Mouse (Mus musculus): ENCODE measurements around the gene Gart. TPM values are rescaled to one million over a fixed set of nuclear protein-coding genes. Genes with fewer than 3 reads are reported as not detected.

Gene Gart
- polyA plus RNA-seq (2015; fragmentation: Nextera tagmentation; extraction: Ambion mirVana), result 85.2 and 99.7 TPM in 2 replicates

DNA sequence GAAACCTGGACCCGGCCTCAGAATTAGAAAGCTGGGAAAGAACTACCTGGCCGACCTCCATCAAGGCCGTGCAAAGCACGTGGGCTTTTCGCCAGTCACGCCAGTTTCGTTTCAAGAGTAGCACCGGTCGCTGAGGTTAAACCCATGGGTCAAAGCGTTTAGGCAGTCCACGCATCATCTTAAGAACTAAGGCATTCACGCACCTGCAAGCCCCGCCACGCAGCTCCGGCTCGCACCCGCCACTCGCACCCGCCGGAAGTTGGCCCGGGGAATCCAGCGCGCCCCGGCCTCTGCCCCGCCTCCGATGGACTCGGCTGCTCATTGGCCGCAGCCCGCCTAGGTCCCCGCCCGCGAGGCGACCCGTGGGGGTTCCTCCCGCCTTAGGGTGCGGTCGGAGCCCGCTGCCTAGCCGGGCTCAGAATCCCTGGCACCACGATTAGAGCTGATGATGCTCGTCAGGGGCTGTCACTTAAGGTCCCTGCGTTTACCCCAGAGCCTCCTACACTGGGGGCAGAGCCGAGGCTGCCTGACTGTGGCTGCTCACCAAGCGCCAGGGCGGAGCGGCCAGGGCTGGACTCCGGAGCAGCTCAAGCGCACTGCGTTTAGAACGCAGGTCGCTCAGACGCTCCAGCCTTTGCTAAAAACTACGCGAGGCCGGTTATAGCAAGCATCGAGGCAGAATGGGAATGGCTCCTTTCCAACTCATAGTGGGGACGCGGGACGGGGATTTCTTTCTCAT is at the start of gene Gart:
Gart (minus strand) TSS at position 272 of the 739 bp plus-strand sequence.
- 0 out of 2 replicates have a peak, but pooled peaks cover under 1% of the 10 kb centered on the region for H3K36me3 ChIP-seq (ENCODE audit: control insufficient read depth, insufficient read depth, low read length)
- peak; percentile 89 for ATAC-seq
- H3K4me2 ChIP-seq (ENCODE audit: low read depth, low read length), result peak within 1 kb of the TSS; percentile 98
- H3K4me3 ChIP-seq (ENCODE audit: low read length), result peak within 1 kb of the TSS; percentile 72
- peak within 1 kb of the TSS; percentile 90 for H3K9ac ChIP-seq (ENCODE audit: low read depth, low read length)
- under 1% methylated on average over 59 of the region's 59 CpGs for WGBS
- peak within 1 kb of the TSS; percentile 99 for H3K27ac ChIP-seq (ENCODE audit: low read length)
- H3K27me3 ChIP-seq (replicated peaks; ENCODE audit: control insufficient read depth, insufficient read depth, low read length), result no peaks in the 10 kb centered on the region
- no peaks in the 10 kb centered on the region for H3K9me3 ChIP-seq (ENCODE audit: control insufficient read depth, low read length)
- H3K4me1 ChIP-seq (ENCODE audit: control insufficient read depth, insufficient read depth, low read length), result peaks cover 5% of the 10 kb centered on the region

DNA sequence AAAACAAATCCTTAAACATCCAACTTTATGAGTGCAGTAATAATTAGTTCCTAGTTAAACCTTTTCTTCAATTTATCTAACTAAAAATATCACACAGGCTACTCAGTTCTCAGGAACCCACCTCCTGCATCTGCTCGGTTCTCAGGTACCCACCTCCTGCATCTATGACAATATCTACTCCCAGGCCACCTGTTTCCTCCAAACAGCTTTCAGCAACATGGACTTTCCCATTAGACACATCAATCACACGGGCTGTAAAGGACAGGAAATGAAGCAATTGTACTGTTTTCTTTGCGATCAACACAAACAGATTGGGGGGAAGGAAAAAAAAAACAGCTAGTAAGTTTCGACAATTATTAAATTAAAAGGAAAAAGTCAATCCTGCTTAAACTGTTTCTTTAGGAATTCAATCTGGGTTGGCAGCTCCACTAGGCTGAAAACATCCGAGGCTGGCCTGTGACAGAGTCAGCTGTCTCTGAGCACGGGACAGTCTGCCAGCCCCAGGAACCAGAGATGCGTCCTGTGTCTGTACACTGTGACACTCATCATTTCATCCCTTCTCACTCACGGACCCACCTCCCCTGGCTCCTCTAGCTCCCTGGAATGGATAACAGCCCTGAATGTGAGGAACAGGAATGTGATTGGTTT is 48.5 kb upstream of the Gart start:
- Histone ChIP-seq H3K27ac (ENCODE audit: low read length) (no peak overlapping the region; the same call in 1 of the 2 replicates), H3K4me3 (ENCODE audit: low read length) (no peak overlapping the region), H3K9ac (ENCODE audit: low read depth, low read length) (no peak overlapping the region), H3K4me1 (ENCODE audit: control insufficient read depth, insufficient read depth, low read length) (no peaks in the 10 kb centered on the region), H3K27me3 (replicated peaks; ENCODE audit: control insufficient read depth, insufficient read depth, low read length) (no peaks in the 10 kb centered on the region), H3K36me3 (ENCODE audit: control insufficient read depth, insufficient read depth, low read length) (peaks cover 9% of the 10 kb centered on the region), H3K9me3 (ENCODE audit: control insufficient read depth, low read length) (no peaks in the 10 kb centered on the region), H3K4me2 (ENCODE audit: low read depth, low read length) (no peak overlapping the region)
- peak; percentile 41 for ATAC-seq
- WGBS, result 55% methylated on average over 8 of the region's 8 CpGs

DNA sequence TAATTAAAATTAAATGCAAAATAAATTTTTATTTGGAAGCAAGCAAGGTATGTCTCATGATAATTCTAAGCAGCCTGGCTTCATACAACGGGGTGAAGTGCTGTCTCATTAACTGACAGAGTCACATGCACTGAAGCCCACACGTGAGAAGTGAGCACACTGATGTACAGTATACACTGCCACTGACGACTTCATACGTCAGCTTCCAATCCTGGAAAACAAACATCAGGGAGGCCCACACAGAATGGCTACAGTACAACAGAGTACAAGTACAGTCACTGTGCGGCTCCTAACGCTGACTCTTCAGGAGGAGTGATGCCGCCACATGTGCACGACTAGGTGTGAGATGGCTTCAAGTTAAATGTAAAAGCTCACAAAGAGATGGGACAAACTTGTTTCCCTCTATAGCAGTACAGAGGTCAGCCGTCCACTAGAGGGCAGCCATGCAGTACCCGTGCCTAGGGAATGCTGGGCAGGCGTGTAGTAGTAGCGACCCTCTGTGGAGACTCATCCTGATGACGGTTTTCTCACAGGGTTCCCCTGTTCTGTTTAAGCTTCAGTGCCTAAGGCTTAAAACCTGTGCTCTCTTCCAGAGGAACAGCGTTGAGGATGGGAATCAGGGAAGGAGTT is 47.8 kb upstream of the Gart start:
- Histone ChIP-seq H3K27ac (ENCODE audit: low read length) (no peak overlapping the region), H3K4me3 (ENCODE audit: low read length) (no peak overlapping the region), H3K9me3 (ENCODE audit: control insufficient read depth, low read length) (no peaks in the 10 kb centered on the region), H3K36me3 (ENCODE audit: control insufficient read depth, insufficient read depth, low read length) (peaks cover 9% of the 10 kb centered on the region; the same call in 1 of the 2 replicates), H3K4me2 (ENCODE audit: low read depth, low read length) (no peak overlapping the region), H3K9ac (ENCODE audit: low read depth, low read length) (no peak overlapping the region), H3K27me3 (replicated peaks; ENCODE audit: control insufficient read depth, insufficient read depth, low read length) (no peaks in the 10 kb centered on the region), H3K4me1 (ENCODE audit: control insufficient read depth, insufficient read depth, low read length) (no peaks in the 10 kb centered on the region)
- 30% methylated on average over 14 of the region's 14 CpGs for WGBS
- ATAC-seq, result peak; percentile 89

DNA sequence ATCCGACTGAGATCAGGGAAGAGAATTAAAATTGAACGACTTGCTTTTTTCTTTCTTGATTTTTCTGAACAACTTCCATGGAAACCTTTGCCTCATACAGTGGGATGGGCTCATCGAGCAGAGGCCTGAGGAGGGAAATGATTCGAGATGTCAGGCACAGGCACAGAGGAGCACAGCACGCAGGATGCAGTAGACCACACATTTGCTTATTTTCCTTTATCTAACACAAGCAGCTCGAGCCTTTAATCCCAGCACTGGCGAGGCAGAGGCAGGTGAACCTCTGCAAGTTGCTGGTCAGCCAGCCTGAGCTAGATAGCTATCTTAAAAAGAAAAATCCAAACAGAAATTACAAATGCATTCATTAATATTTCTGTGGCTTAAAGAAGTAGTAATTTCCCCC is 43.0 kb upstream of the Gart start:
- Histone ChIP-seq H3K4me1 (ENCODE audit: control insufficient read depth, insufficient read depth, low read length) (peaks cover 7% of the 10 kb centered on the region), H3K9me3 (ENCODE audit: control insufficient read depth, low read length) (no peaks in the 10 kb centered on the region), H3K27ac (ENCODE audit: low read length) (no peak overlapping the region), H3K9ac (ENCODE audit: low read depth, low read length) (no peak overlapping the region), H3K4me2 (ENCODE audit: low read depth, low read length) (no peak overlapping the region), H3K27me3 (replicated peaks; ENCODE audit: control insufficient read depth, insufficient read depth, low read length) (no peaks in the 10 kb centered on the region), H3K4me3 (ENCODE audit: low read length) (no peak overlapping the region), H3K36me3 (ENCODE audit: control insufficient read depth, insufficient read depth, low read length) (0 out of 2 replicates have a peak, but pooled peaks cover 3% of the 10 kb centered on the region)
- WGBS, result 48% methylated on average over 7 of the region's 7 CpGs
- no peak for ATAC-seq

DNA sequence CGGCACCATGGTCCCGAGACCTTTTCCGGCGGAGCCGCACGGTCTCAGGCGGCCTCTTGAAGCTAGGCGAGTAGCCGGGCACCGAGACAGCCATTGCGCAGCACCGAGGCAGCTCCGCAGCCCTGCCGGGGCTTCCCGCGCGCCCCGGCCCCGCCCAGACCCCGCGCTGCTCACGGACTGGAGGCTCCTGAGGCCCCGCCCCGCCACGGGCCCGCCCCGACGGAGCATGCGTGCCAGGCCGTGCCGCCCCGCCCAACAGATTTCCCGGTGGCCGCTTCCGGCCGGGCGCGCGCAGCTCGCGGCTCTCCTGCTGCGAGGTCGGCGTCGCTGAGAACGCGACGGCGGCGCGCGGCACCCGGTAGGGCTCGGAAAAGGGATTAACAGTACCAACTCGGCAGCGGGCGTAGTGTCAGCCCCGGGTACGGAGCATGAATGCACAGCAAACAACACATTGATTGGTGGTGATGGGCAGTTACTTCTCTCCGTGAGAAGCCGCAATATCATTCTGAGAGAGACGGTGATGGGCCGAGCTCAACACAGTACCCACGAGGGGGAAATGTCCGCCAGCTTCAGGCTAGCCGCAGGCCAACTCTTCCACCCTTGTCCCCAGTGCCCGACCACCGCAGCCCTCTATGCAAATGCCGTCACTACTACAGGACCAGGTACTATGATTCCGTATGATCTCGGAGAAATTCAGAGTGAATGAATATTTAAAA is 42.0 kb upstream of the Gart start, which contains the start of gene Donson:
Donson (minus strand) TSS at position 152 of the 716 bp plus-strand sequence.
- H3K9me3 ChIP-seq (ENCODE audit: control insufficient read depth, low read length), result no peaks in the 10 kb centered on the region
- H3K4me3 ChIP-seq (ENCODE audit: low read length), result peak within 1 kb of the TSS; percentile 90
- H3K9ac ChIP-seq (ENCODE audit: low read depth, low read length), result peak within 1 kb of the TSS; percentile 91
- peak within 1 kb of the TSS; percentile 69 for H3K27ac ChIP-seq (ENCODE audit: low read length)
- under 1% methylated on average over 71 of the region's 71 CpGs for WGBS
- H3K4me2 ChIP-seq (ENCODE audit: low read depth, low read length), result peak within 1 kb of the TSS; percentile 97
- peaks cover 7% of the 10 kb centered on the region for H3K4me1 ChIP-seq (ENCODE audit: control insufficient read depth, insufficient read depth, low read length)
- H3K36me3 ChIP-seq (ENCODE audit: control insufficient read depth, insufficient read depth, low read length), result peaks cover 3% of the 10 kb centered on the region; the same call in 1 of the 2 replicates
- H3K27me3 ChIP-seq (replicated peaks; ENCODE audit: control insufficient read depth, insufficient read depth, low read length), result no peaks in the 10 kb centered on the region
- peak; percentile 99 for ATAC-seq

DNA sequence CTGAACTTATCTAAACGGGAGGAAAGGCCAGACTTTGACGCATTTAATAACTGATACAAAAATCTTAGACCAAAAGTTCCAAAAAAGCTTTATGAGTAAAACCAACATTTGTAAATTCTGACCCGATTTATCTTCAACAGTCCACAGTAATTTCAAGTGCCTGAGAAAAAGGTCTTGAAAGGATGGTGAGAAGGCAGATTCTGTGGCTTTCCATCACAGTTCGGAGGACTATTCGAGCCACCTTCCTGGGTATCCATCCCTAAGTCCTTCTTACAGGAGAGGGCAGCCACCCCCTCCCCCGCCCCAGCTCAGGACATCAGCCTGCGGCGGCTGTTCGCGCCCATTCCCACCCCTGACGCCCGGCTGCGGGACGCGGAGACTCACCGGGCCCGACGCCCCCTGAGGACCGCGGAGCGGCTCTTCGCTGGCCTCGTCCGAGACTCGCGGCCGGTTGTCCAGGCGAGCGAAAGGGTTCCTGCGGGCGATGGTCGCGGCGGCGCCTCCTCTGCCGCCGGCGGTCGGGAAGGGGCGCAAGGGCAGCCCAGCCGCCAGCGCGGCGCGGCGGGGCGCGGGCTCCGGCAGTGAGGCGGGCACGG is 41.4 kb upstream of the Gart start:
- Histone ChIP-seq H3K9ac (ENCODE audit: low read depth, low read length) (peak overlapping the region; percentile 91), H3K27ac (ENCODE audit: low read length) (peak overlapping the region; percentile 59), H3K9me3 (ENCODE audit: control insufficient read depth, low read length) (no peaks in the 10 kb centered on the region), H3K36me3 (ENCODE audit: control insufficient read depth, insufficient read depth, low read length) (peaks cover 3% of the 10 kb centered on the region; the same call in 1 of the 2 replicates), H3K4me1 (ENCODE audit: control insufficient read depth, insufficient read depth, low read length) (peaks cover 7% of the 10 kb centered on the region), H3K4me2 (ENCODE audit: low read depth, low read length) (peak overlapping the region; percentile 97), H3K27me3 (replicated peaks; ENCODE audit: control insufficient read depth, insufficient read depth, low read length) (no peaks in the 10 kb centered on the region), H3K4me3 (ENCODE audit: low read length) (peak overlapping the region; percentile 90)
- 1% methylated on average over 51 of the region's 51 CpGs for WGBS
- ATAC-seq, result peak; percentile 58

DNA sequence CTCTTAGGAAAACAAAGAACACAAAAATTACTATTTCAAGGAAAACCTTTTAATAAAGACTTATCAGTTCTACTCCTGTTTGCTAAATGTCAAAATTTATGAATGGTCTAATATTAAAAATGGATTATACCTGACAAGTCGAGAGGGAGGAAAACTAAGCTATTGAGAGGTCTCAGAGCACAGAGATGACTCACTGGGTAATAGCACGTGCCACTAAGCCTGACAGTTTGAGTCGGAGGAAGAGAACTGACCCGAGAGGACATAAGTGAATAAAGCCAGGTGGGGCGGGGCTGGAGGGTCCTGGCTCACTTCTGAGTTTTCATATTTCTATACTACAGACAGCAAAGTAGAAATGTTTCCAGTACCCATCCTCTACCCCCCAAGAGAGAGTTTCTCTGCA is 39.6 kb upstream of the Gart start:
- Histone ChIP-seq H3K27ac (ENCODE audit: low read length) (no peak overlapping the region), H3K9me3 (ENCODE audit: control insufficient read depth, low read length) (no peaks in the 10 kb centered on the region), H3K36me3 (ENCODE audit: control insufficient read depth, insufficient read depth, low read length) (peaks cover 6% of the 10 kb centered on the region), H3K9ac (ENCODE audit: low read depth, low read length) (no peak overlapping the region), H3K27me3 (replicated peaks; ENCODE audit: control insufficient read depth, insufficient read depth, low read length) (no peaks in the 10 kb centered on the region), H3K4me1 (ENCODE audit: control insufficient read depth, insufficient read depth, low read length) (peaks cover 7% of the 10 kb centered on the region), H3K4me2 (ENCODE audit: low read depth, low read length) (no peak overlapping the region), H3K4me3 (ENCODE audit: low read length) (no peak overlapping the region)
- no peak for ATAC-seq
- 76% methylated on average over 5 of the region's 5 CpGs for WGBS

DNA sequence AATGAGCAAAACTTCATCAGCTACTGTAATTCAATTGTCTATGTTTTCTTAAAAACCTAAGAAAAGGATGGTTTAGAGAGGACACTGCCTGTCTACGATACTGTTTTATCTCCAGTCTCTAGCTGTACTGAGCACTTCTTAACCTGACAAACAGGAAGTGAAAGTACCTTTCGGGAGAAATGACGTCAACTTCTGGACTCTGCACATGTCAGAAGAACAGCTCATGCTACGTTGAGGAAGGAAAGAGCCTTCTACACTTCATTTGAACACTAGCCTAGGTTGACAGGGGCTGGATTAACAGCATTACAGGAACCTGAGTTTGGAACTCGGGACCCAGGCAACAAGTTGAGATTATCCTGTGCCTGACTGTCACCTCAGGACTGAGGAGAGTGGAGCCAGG is 38.8 kb upstream of the Gart start:
- Histone ChIP-seq H3K36me3 (ENCODE audit: control insufficient read depth, insufficient read depth, low read length) (peaks cover 7% of the 10 kb centered on the region), H3K4me3 (ENCODE audit: low read length) (no peak overlapping the region), H3K9me3 (ENCODE audit: control insufficient read depth, low read length) (no peaks in the 10 kb centered on the region), H3K4me1 (ENCODE audit: control insufficient read depth, insufficient read depth, low read length) (peaks cover 7% of the 10 kb centered on the region), H3K27ac (ENCODE audit: low read length) (no peak overlapping the region), H3K27me3 (replicated peaks; ENCODE audit: control insufficient read depth, insufficient read depth, low read length) (no peaks in the 10 kb centered on the region), H3K4me2 (ENCODE audit: low read depth, low read length) (no peak overlapping the region), H3K9ac (ENCODE audit: low read depth, low read length) (no peak overlapping the region)
- ATAC-seq, result no peak
- WGBS, result 71% methylated on average over 5 of the region's 5 CpGs
